8 mouse cellular contexts compared by ENCODE assay signal in the genomic region with DNA sequence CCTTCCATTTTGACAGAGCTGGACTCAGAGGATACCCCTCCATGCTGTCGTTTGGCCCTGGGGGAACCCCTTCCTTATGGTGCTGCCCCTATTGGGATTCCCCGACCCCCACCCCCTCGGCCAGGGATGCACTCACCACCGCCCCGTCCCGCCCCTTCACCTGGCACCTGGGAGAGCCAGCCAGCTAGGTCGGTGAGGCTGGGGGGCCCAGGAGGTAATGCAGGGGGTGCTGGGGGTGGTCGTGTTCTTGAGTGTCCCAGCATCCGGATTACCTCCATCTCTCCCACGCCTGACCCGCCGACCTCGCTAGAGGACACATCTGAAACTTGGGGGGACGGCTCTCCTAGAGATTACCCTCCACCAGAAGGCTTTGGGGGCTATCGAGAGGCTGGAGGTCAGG. TPM values are rescaled to one million over a fixed set of nuclear protein-coding genes. Genes with fewer than 3 reads are reported as not detected.
DNase-seq lines count a peak whose midpoint lies in the region; ATAC-seq lines count a peak whose summit lies in the region.

No protein-coding gene starts in this region.

- peaks cover 42% of the 10 kb centered on the region for H3K4me1 ChIP-seq in kidney, embryonic 16.5 days (ENCODE audit: insufficient read depth, low read length)
- peaks cover 59% of the 10 kb centered on the region for H3K4me1 ChIP-seq in embryonic facial prominence, embryonic 13.5 days
- H3K4me1 ChIP-seq in hindbrain, embryonic 11.5 days (replicated peaks; ENCODE audit: control insufficient read depth, insufficient read depth, low read length) = peaks cover 8% of the 10 kb centered on the region; the same call in 1 of the 2 replicates
- H3K4me1 ChIP-seq in midbrain, embryonic 13.5 days (replicated peaks) = peaks cover 45% of the 10 kb centered on the region

- WGBS in kidney, embryonic 16.5 days = 4% methylated on average over 15 of the region's 15 CpGs
- 3% methylated on average over 15 of the region's 15 CpGs for WGBS in embryonic facial prominence, embryonic 13.5 days
- 1% methylated on average over 14 of the region's 15 CpGs for WGBS in hindbrain, embryonic 11.5 days
- 3% methylated on average over 15 of the region's 15 CpGs for WGBS in midbrain, embryonic 13.5 days

- peak overlapping the region; percentile 83 for H3K4me2 ChIP-seq in kidney, embryonic 16.5 days (replicated peaks; ENCODE audit: low read depth, low read length)
- peak overlapping the region; percentile 94 for H3K4me2 ChIP-seq in embryonic facial prominence, embryonic 13.5 days
- peak overlapping the region; percentile 80 for H3K4me2 ChIP-seq in hindbrain, embryonic 11.5 days (replicated peaks; ENCODE audit: low read depth, low read length)
- H3K4me2 ChIP-seq in midbrain, embryonic 13.5 days (replicated peaks) = peak overlapping the region; percentile 87

- H3K9ac ChIP-seq in kidney, embryonic 16.5 days (replicated peaks; ENCODE audit: low read length) = peak overlapping the region; percentile 75
- peak overlapping the region; percentile 97 for H3K9ac ChIP-seq in embryonic facial prominence, embryonic 13.5 days
- peak overlapping the region; percentile 52; the same call in 1 of the 2 replicates for H3K9ac ChIP-seq in hindbrain, embryonic 11.5 days (ENCODE audit: low read depth, low read length)
- peak overlapping the region; percentile 67 for H3K9ac ChIP-seq in midbrain, embryonic 13.5 days (replicated peaks)

- no peak for ATAC-seq in kidney, embryonic 16.5 days (ENCODE audit: low FRiP score, low TSS enrichment)
- ATAC-seq in embryonic facial prominence, embryonic 13.5 days (ENCODE audit: insufficient number of reproducible peaks, insufficient read depth, low FRiP score, low TSS enrichment, low read depth) = no peak
- no peak for ATAC-seq in hindbrain, embryonic 11.5 days (ENCODE audit: low FRiP score)
- ATAC-seq in midbrain, embryonic 13.5 days = no peak; the same call in 1 of the 2 replicates
- no peak for ATAC-seq in erythroid progenitor cell, adult 5-6 weeks (replicated peaks; ENCODE audit: low FRiP score, poor library complexity, severe bottlenecking)

- no peaks in the 10 kb centered on the region for H3K9me3 ChIP-seq in kidney, embryonic 16.5 days (ENCODE audit: low read length)
- no peaks in the 10 kb centered on the region for H3K9me3 ChIP-seq in embryonic facial prominence, embryonic 13.5 days
- no peaks in the 10 kb centered on the region for H3K9me3 ChIP-seq in hindbrain, embryonic 11.5 days (ENCODE audit: control insufficient read depth, low read length)
- H3K9me3 ChIP-seq in midbrain, embryonic 13.5 days = no peaks in the 10 kb centered on the region

- H3K4me3 ChIP-seq in kidney, embryonic 16.5 days (ENCODE audit: low read length) = peak overlapping the region; percentile 53
- H3K4me3 ChIP-seq in embryonic facial prominence, embryonic 13.5 days = peak overlapping the region; percentile 86
- peak overlapping the region; percentile 44 for H3K4me3 ChIP-seq in hindbrain, embryonic 11.5 days (ENCODE audit: low read depth, low read length)
- peak overlapping the region; percentile 65 for H3K4me3 ChIP-seq in midbrain, embryonic 13.5 days (replicated peaks)

- DNase-seq in kidney, adult 18-20 months = no peak
- no peak for DNase-seq in hindbrain, embryonic 11.5 days (ENCODE audit: low spot score)
- no peak for DNase-seq in embryo, embryonic 10.5 days (ENCODE audit: low spot score)
- DNase-seq in embryo, embryonic 11 days = no peak

- no peaks in the 10 kb centered on the region for H3K27me3 ChIP-seq in kidney, embryonic 16.5 days (ENCODE audit: insufficient read depth, low read length)
- H3K27me3 ChIP-seq in embryonic facial prominence, embryonic 13.5 days = no peaks in the 10 kb centered on the region
- H3K27me3 ChIP-seq in hindbrain, embryonic 11.5 days (ENCODE audit: control insufficient read depth, insufficient read depth, low read length) = peaks cover 9% of the 10 kb centered on the region
- H3K27me3 ChIP-seq in midbrain, embryonic 13.5 days = peaks cover 25% of the 10 kb centered on the region

- H3K27ac ChIP-seq in kidney, embryonic 16.5 days (ENCODE audit: low read length) = peak overlapping the region; percentile 51
- H3K27ac ChIP-seq in embryonic facial prominence, embryonic 13.5 days = peak overlapping the region; percentile 100
- H3K27ac ChIP-seq in hindbrain, embryonic 11.5 days (ENCODE audit: low read depth, low read length) = no peak overlapping the region
- no peak overlapping the region for H3K27ac ChIP-seq in midbrain, embryonic 13.5 days

- 0 out of 2 replicates have a peak, but pooled peaks cover 6% of the 10 kb centered on the region for H3K36me3 ChIP-seq in kidney, embryonic 16.5 days (ENCODE audit: insufficient read depth, low read length)
- peaks cover 49% of the 10 kb centered on the region for H3K36me3 ChIP-seq in embryonic facial prominence, embryonic 13.5 days
- no peaks in the 10 kb centered on the region for H3K36me3 ChIP-seq in hindbrain, embryonic 11.5 days (ENCODE audit: control insufficient read depth, insufficient read depth, low read length)
- H3K36me3 ChIP-seq in midbrain, embryonic 13.5 days = no peaks in the 10 kb centered on the region

RNA-seq across cellular contexts. Expression of a gene that starts 3.2 kb away (rescaled TPM):
- polyA plus RNA-seq in kidney, embryonic 16.5 days (2015; fragmentation: Nextera tagmentation; extraction: Ambion mirVana) = 38.2 and 38.7 TPM in 2 replicates
- polyA plus RNA-seq in embryonic facial prominence, embryonic 13.5 days (2015; fragmentation: Nextera tagmentation; extraction: Ambion mirVana) = 156 and 160 TPM in 2 replicates
- 19.5 and 25.5 TPM in 2 replicates for polyA plus RNA-seq in hindbrain, embryonic 11.5 days (2014; fragmentation: Nextera tagmentation; extraction: Ambion mirVana)
- polyA plus RNA-seq in midbrain, embryonic 13.5 days (2015; fragmentation: Nextera tagmentation; extraction: Ambion mirVana) = 7.9 and 8.8 TPM in 2 replicates
- not detected in 2 replicates for total RNA-seq in erythroid progenitor cell, adult 5-6 weeks (2015; ENCODE audit: low replicate concordance)
- total RNA-seq in erythroid progenitor cell, adult 5-6 weeks (2017; ENCODE audit: low replicate concordance) = not detected in 2 replicates

RNA-seq across cellular contexts. Expression of a gene that starts 27.7 kb away (rescaled TPM):
- 22.5 and 25.1 TPM in 2 replicates for polyA plus RNA-seq in kidney, embryonic 16.5 days (2015; fragmentation: Nextera tagmentation; extraction: Ambion mirVana)
- polyA plus RNA-seq in embryonic facial prominence, embryonic 13.5 days (2015; fragmentation: Nextera tagmentation; extraction: Ambion mirVana) = 27.8 and 28.1 TPM in 2 replicates
- polyA plus RNA-seq in hindbrain, embryonic 11.5 days (2014; fragmentation: Nextera tagmentation; extraction: Ambion mirVana) = 8.3 and 8.8 TPM in 2 replicates
- 13.4 and 13.5 TPM in 2 replicates for polyA plus RNA-seq in midbrain, embryonic 13.5 days (2015; fragmentation: Nextera tagmentation; extraction: Ambion mirVana)
- total RNA-seq in erythroid progenitor cell, adult 5-6 weeks (2015; ENCODE audit: low replicate concordance) = under 0.01 and 4.2 TPM in 2 replicates
- 0.26 and 0.45 TPM in 2 replicates for total RNA-seq in erythroid progenitor cell, adult 5-6 weeks (2017; ENCODE audit: low replicate concordance)

RNA-seq across cellular contexts. Expression of a gene that starts 37.5 kb away (rescaled TPM):
- 39.3 and 43.4 TPM in 2 replicates for polyA plus RNA-seq in kidney, embryonic 16.5 days (2015; fragmentation: Nextera tagmentation; extraction: Ambion mirVana)
- polyA plus RNA-seq in embryonic facial prominence, embryonic 13.5 days (2015; fragmentation: Nextera tagmentation; extraction: Ambion mirVana) = 41.1 and 44.4 TPM in 2 replicates
- 11.0 and 12.9 TPM in 2 replicates for polyA plus RNA-seq in hindbrain, embryonic 11.5 days (2014; fragmentation: Nextera tagmentation; extraction: Ambion mirVana)
- polyA plus RNA-seq in midbrain, embryonic 13.5 days (2015; fragmentation: Nextera tagmentation; extraction: Ambion mirVana) = 2.3 and 2.4 TPM in 2 replicates
- total RNA-seq in erythroid progenitor cell, adult 5-6 weeks (2015; ENCODE audit: low replicate concordance) = 18.4 and 28.1 TPM in 2 replicates
- 2.3 and 33.1 TPM in 2 replicates for total RNA-seq in erythroid progenitor cell, adult 5-6 weeks (2017; ENCODE audit: low replicate concordance)

RNA-seq across cellular contexts. Expression of a gene that starts 42.2 kb away (rescaled TPM):
- 16.7 and 19.7 TPM in 2 replicates for polyA plus RNA-seq in kidney, embryonic 16.5 days (2015; fragmentation: Nextera tagmentation; extraction: Ambion mirVana)
- 20.2 and 21.6 TPM in 2 replicates for polyA plus RNA-seq in embryonic facial prominence, embryonic 13.5 days (2015; fragmentation: Nextera tagmentation; extraction: Ambion mirVana)
- polyA plus RNA-seq in hindbrain, embryonic 11.5 days (2014; fragmentation: Nextera tagmentation; extraction: Ambion mirVana) = 6.6 and 7.6 TPM in 2 replicates
- polyA plus RNA-seq in midbrain, embryonic 13.5 days (2015; fragmentation: Nextera tagmentation; extraction: Ambion mirVana) = 4.1 and 4.2 TPM in 2 replicates
- not detected in 2 replicates for total RNA-seq in erythroid progenitor cell, adult 5-6 weeks (2015; ENCODE audit: low replicate concordance)
- total RNA-seq in erythroid progenitor cell, adult 5-6 weeks (2017; ENCODE audit: low replicate concordance) = not detected in 2 replicates

RNA-seq across cellular contexts. Expression of a gene that starts 58.0 kb away (rescaled TPM):
- 0.42 and 0.74 TPM in 2 replicates for polyA plus RNA-seq in kidney, embryonic 16.5 days (2015; fragmentation: Nextera tagmentation; extraction: Ambion mirVana)
- polyA plus RNA-seq in embryonic facial prominence, embryonic 13.5 days (2015; fragmentation: Nextera tagmentation; extraction: Ambion mirVana) = 0.28 and 0.30 TPM in 2 replicates
- polyA plus RNA-seq in hindbrain, embryonic 11.5 days (2014; fragmentation: Nextera tagmentation; extraction: Ambion mirVana) = 0.17 and 0.31 TPM in 2 replicates
- 0.23 and 0.26 TPM in 2 replicates for polyA plus RNA-seq in midbrain, embryonic 13.5 days (2015; fragmentation: Nextera tagmentation; extraction: Ambion mirVana)
- 0.42 TPM in 1 of 2 replicates, not detected in the other for total RNA-seq in erythroid progenitor cell, adult 5-6 weeks (2015; ENCODE audit: low replicate concordance)
- not detected in 2 replicates for total RNA-seq in erythroid progenitor cell, adult 5-6 weeks (2017; ENCODE audit: low replicate concordance)

Comparison
In these comparisons a context has a peak if more than half of its experiments do, and no peak if none do; other contexts are left out.
1. H3K27ac ChIP-seq: peak in kidney, embryonic 16.5 days (single experiment) and embryonic facial prominence, embryonic 13.5 days (single experiment); none in hindbrain, embryonic 11.5 days (single experiment) and midbrain, embryonic 13.5 days (single experiment).
2. Peak in every context shown above with its lines, with median percentiles within 50 percentile points of each other: H3K4me2 ChIP-seq, H3K4me3 ChIP-seq and H3K9ac ChIP-seq.